Mouse (Mus musculus) spleen, postnatal 10 days (tissue): ENCODE data around the gene Gdf3.

ENCODE experiments used
- DNase-seq, 2 experiments: peaks; one replicate each; pipeline ENCODE4 v3.0.0; 2021 to 2022; ENCODE audit warnings: low spot score in 2 of 2

Gene Gdf3

DNA sequence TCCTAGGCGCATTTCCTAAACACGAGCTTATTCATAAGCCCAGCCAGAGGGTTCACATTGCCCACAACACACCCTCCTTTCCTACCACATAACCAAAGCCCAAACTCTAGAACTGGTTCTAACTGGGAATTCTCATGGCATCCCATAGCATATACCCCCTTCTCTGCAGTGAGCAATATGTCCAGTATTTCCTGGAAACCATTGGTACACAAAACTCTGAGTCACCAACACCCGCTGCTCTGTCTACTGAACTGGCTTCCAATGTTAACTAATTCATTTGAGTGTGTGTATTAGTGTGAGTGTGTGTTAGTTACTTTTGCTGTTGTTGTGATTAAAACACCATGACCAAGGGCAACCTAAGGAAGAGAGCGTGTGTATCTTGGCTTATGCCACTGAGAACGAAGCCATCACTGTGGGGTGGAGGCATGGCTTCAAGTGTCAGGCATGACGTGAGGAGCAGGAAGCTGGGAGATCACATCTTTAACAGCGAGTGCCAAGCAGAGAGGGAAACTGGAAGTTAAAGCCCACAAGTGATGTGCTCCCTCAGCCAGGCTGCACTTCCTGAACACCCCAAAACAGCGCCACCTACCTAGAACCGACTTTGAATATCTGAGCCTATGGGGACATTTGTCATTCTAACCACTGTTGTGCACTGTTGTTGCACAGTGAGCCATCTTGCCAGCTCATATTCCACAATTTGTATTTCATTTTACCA lies 44.7 kb downstream of the Gdf3 start:
- DNase-seq = no peak

DNA sequence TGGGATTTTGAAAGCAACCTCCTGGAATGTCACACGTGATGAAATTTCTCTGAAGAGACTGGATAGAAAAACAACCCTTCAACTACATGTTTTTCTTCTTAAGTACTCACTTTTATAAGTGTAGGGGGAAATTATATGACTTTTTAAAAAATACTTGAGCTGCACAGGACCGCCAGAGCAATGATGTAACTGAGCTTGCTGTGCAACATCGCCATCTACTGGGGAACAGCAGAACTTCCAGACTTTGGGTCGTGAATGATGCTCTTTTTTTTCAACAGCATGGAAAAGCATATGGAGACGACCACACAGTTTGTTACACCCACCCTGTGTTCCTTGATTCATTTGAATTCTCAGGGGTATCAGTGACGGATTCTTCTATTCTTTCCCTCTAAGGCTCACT lies 47.4 kb downstream of the Gdf3 start:
- peak; percentile 32 to 73 for DNase-seq

- DNase-seq = no peak
These were observed 48.9 kb downstream of the Gdf3 start for GRCm38 (mm10) chr6:122561005-122561404.

DNA sequence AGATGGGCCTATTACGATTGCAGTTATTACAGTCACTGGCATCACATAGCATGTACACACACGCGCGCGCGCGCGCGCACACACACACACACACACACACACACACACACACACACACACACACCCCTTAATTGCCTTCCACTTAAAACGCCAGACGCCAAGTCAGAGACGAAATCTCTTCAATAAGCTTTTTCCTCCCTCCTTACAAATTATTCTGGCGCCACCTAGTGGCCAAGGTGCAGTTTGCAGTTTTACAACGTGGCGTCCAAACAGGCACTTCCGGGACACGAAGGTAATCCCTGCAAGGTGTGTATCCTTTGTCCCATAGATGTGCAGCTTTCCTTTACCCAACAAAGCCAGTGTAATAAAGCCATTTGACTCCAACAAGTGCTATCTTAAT lies 49.5 kb downstream of the Gdf3 start:
- peak; percentile 62 to 82 for DNase-seq

DNA sequence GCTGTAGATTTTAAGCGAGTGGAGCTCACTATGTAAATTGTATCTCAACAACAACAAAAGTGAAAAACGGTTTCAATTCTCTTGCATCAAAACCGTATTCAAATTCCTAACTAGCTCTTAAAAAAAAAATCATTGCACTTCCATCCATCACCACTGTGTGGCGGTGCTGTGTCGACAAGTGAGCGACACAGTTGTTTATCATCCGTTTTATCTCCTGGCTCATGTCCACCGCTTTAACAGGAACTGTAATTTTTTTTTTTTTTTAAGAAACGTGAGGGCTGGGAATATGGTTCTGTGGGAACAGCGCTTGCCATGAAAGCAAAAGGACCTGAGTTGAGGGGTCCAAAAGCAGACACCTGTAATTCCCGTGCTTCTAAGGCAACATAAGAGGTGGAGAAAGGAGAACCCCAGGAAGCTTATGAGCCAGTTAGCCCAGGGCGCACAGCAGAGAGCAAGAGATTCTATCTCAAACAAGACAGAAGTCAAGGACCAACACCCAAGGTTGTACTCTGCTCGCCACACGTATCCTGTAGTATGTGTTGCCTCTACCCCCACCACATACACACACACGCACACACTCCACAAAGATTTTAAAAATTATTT lies 52.8 kb downstream of the Gdf3 start:
- DNase-seq = peak; percentile 60 to 84
